Mouse (Mus musculus) liver, embryonic 16.5 days (tissue): ENCODE data around the gene Atp5f1. TPM values are rescaled to one million over a fixed set of nuclear protein-coding genes. Genes with fewer than 3 reads are reported as not detected.
A peak's percentile ranks its signal among the peaks of the same experiment; 100 is the strongest.
"Not testable (repeated sequence)": the region's sequence is repeated elsewhere in the genome, so short reads cannot be mapped to it uniquely, and the experiment has no call there.

Experiments used
- ATAC-seq: fragments of 200-750 bp; cut with Nextera tagmentation; 2 replicates; pipeline ENCODE4 v1.8.0; 2017; ENCODE audit warnings: low read depth, mild to moderate bottlenecking, moderate number of reproducible peaks, moderate library complexity
- H3K27ac ChIP-seq: fragments of 300-500 bp; sonication (generic); 2 replicates; pipeline ENCODE4 v1.5.1; 2014; ENCODE audit warnings: mild to moderate bottlenecking, low read length
- H3K27me3 ChIP-seq: fragments of 300-500 bp; sonication (generic); 2 replicates; pipeline ENCODE4 v1.6.1; 2014; ENCODE audit warnings: low read depth, low read length, mixed read lengths; ENCODE audit not compliant: control insufficient read depth, insufficient read depth
- H3K36me3 ChIP-seq: fragments of 300-500 bp; sonication (generic); 2 replicates; pipeline ENCODE4 v1.6.1; 2014; ENCODE audit warnings: mild to moderate bottlenecking; ENCODE audit not compliant: control insufficient read depth, insufficient read depth
- H3K4me1 ChIP-seq: fragments of 300-500 bp; sonication (generic); 2 replicates; pipeline ENCODE4 v1.6.1; 2014; ENCODE audit warnings: low read depth, low read length, mixed read lengths; ENCODE audit not compliant: control insufficient read depth
- H3K4me2 ChIP-seq: fragments of 300-500 bp; sonication (generic); 2 replicates; pipeline ENCODE4 v1.6.1; 2014; ENCODE audit warnings: low read depth, low read length, mixed read lengths
- H3K4me3 ChIP-seq: fragments of 300-500 bp; sonication (generic); 2 replicates; pipeline ENCODE4 v1.5.1; 2014; ENCODE audit warnings: low read depth, mild to moderate bottlenecking, low read length
- H3K9ac ChIP-seq: fragments of 300-500 bp; sonication (generic); 2 replicates; pipeline ENCODE4 v1.6.1; 2014; ENCODE audit warnings: low read depth, low read length
- H3K9me3 ChIP-seq: fragments of 300-500 bp; sonication (generic); replicated peaks from 2 replicates; pipeline ENCODE4 v1.6.1; 2016; ENCODE audit warnings: low read length; ENCODE audit not compliant: control insufficient read depth
- WGBS: fragments of 180-500 bp; shearing (Covaris S2); extraction: QIAGEN DNeasy Blood & Tissue Kit; methylation state at CpG from one replicate; pipeline ENCODE4 v1.1.7; 2014; ENCODE audit not compliant: insufficient replicate concordance; 5-methylcytosine and 5-hydroxymethylcytosine counted together
- polyA plus RNA-seq: library from polyadenylated mRNA; unstranded; fragments of >200 nt; fragmentation: Nextera tagmentation; extraction: Ambion mirVana; gene quantifications from 2 replicates; pipeline ENCODE4 v1.2.1, GENCODE M21; 2015

Atp5f1 gene
- polyA plus RNA-seq, 1 experiment from 2014 or later, result 287 TPM

- H3K27me3 ChIP-seq, result no peaks in the 10 kb centered on the region
- no peak overlapping the region for H3K4me2 ChIP-seq
- 45% methylated on average over 2 of the region's 2 CpGs for WGBS
- H3K9me3 ChIP-seq, result no peaks in the 10 kb centered on the region
- H3K9ac ChIP-seq, result no peak overlapping the region
- peaks cover 6% of the 10 kb centered on the region for H3K4me1 ChIP-seq
- no peak overlapping the region for H3K27ac ChIP-seq
- H3K4me3 ChIP-seq, result no peak overlapping the region
- ATAC-seq, result no peak
- H3K36me3 ChIP-seq, result no peaks in the 10 kb centered on the region
Measured at GRCm38 (mm10) chr3:105921959-105922358, 37.9 kb downstream of the Atp5f1 start.

GRCm38 (mm10) chr3:105920743-105921142 is 39.2 kb downstream of the Atp5f1 start:
- not testable (repeated sequence) for ATAC-seq

GRCm38 (mm10) chr3:105918355-105918745 is 41.5 kb downstream of the Atp5f1 start:
- Histone ChIP-seq H3K4me3 (no peak overlapping the region), H3K27ac (no peak overlapping the region), H3K9me3 (no peaks in the 10 kb centered on the region), H3K4me1 (peaks cover 19% of the 10 kb centered on the region), H3K27me3 (no peaks in the 10 kb centered on the region), H3K36me3 (no peaks in the 10 kb centered on the region), H3K4me2 (no peak overlapping the region), H3K9ac (no peak overlapping the region)
- no peak for ATAC-seq
- 42% methylated on average over 3 of the region's 3 CpGs for WGBS

More at GRCm38 (mm10) chr3:105920743-105921142, 39.2 kb downstream of the Atp5f1 start:
- H3K4me3 ChIP-seq, H3K4me2 ChIP-seq, H3K4me1 ChIP-seq, H3K36me3 ChIP-seq, H3K27ac ChIP-seq, H3K9ac ChIP-seq, H3K9me3 ChIP-seq, H3K27me3 ChIP-seq: not testable (repeated sequence)

- Histone ChIP-seq H3K4me1 (peaks cover 22% of the 10 kb centered on the region), H3K4me2 (no peak overlapping the region), H3K36me3 (no peaks in the 10 kb centered on the region), H3K9ac (no peak overlapping the region), H3K27ac (no peak overlapping the region), H3K9me3 (no peaks in the 10 kb centered on the region), H3K4me3 (no peak overlapping the region), H3K27me3 (no peaks in the 10 kb centered on the region)
- no peak for ATAC-seq
- WGBS, result 30% methylated on average over 10 of the region's 10 CpGs
Measured at GRCm38 (mm10) chr3:105917656-105918354, 42.1 kb downstream of the Atp5f1 start.

GRCm38 (mm10) chr3:105916455-105916854 is 43.4 kb downstream of the Atp5f1 start:
- H3K9me3 ChIP-seq, ATAC-seq, H3K27ac ChIP-seq, H3K27me3 ChIP-seq, H3K36me3 ChIP-seq, H3K9ac ChIP-seq, H3K4me2 ChIP-seq, H3K4me3 ChIP-seq: not testable (repeated sequence)
- peaks cover 30% of the 10 kb centered on the region for H3K4me1 ChIP-seq

GRCm38 (mm10) chr3:105915281-105915680 is 44.6 kb downstream of the Atp5f1 start:
- Histone ChIP-seq H3K4me1 (peaks cover 30% of the 10 kb centered on the region), H3K36me3 (no peaks in the 10 kb centered on the region), H3K9me3 (no peaks in the 10 kb centered on the region), H3K27me3 (no peaks in the 10 kb centered on the region), H3K9ac (no peak overlapping the region), H3K27ac (no peak overlapping the region), H3K4me2 (no peak overlapping the region), H3K4me3 (no peak overlapping the region)
- WGBS, result 23% methylated on average over 1 of the region's 1 CpGs
- ATAC-seq, result no peak

- ATAC-seq, result peak; percentile 59
- H3K27ac ChIP-seq, result peak overlapping the region; percentile 42
- WGBS, result 11% methylated on average over 10 of the region's 10 CpGs
- H3K9ac ChIP-seq, result no peak overlapping the region
- H3K27me3 ChIP-seq, result no peaks in the 10 kb centered on the region
- peaks cover 30% of the 10 kb centered on the region for H3K4me1 ChIP-seq
- peak overlapping the region; percentile 42 for H3K4me2 ChIP-seq
- no peaks in the 10 kb centered on the region for H3K36me3 ChIP-seq
- peak overlapping the region; percentile 13; the same call in 1 of the 2 replicates for H3K4me3 ChIP-seq
- no peaks in the 10 kb centered on the region for H3K9me3 ChIP-seq
Measured at GRCm38 (mm10) chr3:105913839-105914681, 45.8 kb downstream of the Atp5f1 start.

GRCm38 (mm10) chr3:105912097-105912880 is 47.6 kb downstream of the Atp5f1 start:
- Histone ChIP-seq H3K9ac (no peak overlapping the region), H3K4me2 (no peak overlapping the region), H3K27me3 (no peaks in the 10 kb centered on the region), H3K9me3 (no peaks in the 10 kb centered on the region), H3K36me3 (no peaks in the 10 kb centered on the region), H3K27ac (no peak overlapping the region), H3K4me1 (peaks cover 27% of the 10 kb centered on the region), H3K4me3 (no peak overlapping the region)
- 36% methylated on average over 9 of the region's 9 CpGs for WGBS
- no peak for ATAC-seq
